Mouse (Mus musculus) embryonic fibroblast, embryonic 13.5 days (primary cell): ENCODE data around the gene Jph2.

Experiments
- CTCF ChIP-seq: IDR thresholded peaks from 2 replicates; pipeline ENCODE4 v1.5.1; 2011; ENCODE audit warnings: mild to moderate bottlenecking, control low read depth, low read length, moderate library complexity, borderline replicate concordance; ENCODE audit not compliant: insufficient read depth
- POLR2A ChIP-seq: IDR thresholded peaks from 2 replicates; pipeline ENCODE4 v1.6.1; 2011; ENCODE audit warnings: low read depth, mild to moderate bottlenecking, control low read depth, low read length, moderate library complexity

GRCm38 (mm10) chr2:163310163-163310688 is 87.6 kb downstream of the Jph2 start:
- no peak; the same call in 1 of the 2 replicates for TF ChIP-seq CTCF
- no peak for TF ChIP-seq POLR2A
